Mouse (Mus musculus): ENCODE measurements around the gene Zmynd8. TPM values are rescaled to one million over a fixed set of nuclear protein-coding genes. Genes with fewer than 3 reads are reported as not detected.
"Not testable (repeated sequence)": the region's sequence is repeated elsewhere in the genome, so short reads cannot be mapped to it uniquely, and the experiment has no call there.

The Zmynd8 gene
- polyA plus RNA-seq, 1 experiment: 20.7 TPM

DNA sequence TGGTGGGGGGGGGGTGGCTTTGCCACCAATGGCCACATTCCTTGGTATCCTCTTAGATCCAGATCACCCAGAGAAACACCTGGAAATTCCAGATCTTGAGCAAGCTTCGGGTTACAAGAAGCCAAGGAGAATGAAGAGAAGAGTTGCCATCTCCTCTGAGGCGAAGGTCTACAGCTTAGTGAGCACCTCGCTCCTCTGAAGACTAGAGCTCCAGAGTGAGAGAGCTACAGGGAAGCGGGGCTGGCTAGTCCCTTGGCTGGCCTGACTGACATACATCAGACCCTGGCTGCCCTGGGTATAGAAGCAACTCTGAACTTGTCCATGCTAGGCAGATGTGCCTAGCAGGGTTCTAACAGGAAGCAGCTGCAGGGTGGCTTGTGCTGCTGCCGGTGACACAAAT, 89.7 kb downstream of the Zmynd8 start:
- Histone ChIP-seq H3K36me3 (ENCODE audit: control insufficient read depth, insufficient read depth) (peaks cover 41% of the 10 kb centered on the region), H3K27me3 (ENCODE audit: control insufficient read depth, insufficient read depth, insufficient read length) (no peaks in the 10 kb centered on the region), H3K4me3 (ENCODE audit: insufficient read depth, poor library complexity, severe bottlenecking) (no peak overlapping the region), H3K79me3 (ENCODE audit: low read depth) (no peaks in the 10 kb centered on the region), H3K79me2 (ENCODE audit: control insufficient read depth, insufficient read depth) (no peaks in the 10 kb centered on the region), H3ac (ENCODE audit: control insufficient read depth, insufficient read length, low read depth) (no peak overlapping the region)
- no peak for TF ChIP-seq CTCF (IDR thresholded peaks at IDR 0.05; ENCODE audit: control insufficient read depth, insufficient read depth, insufficient read length)
- no peak for TF ChIP-seq USF1 (IDR thresholded peaks at IDR 0.05; ENCODE audit: low read depth)
- TF ChIP-seq MYOD1 (IDR thresholded peaks at IDR 0.05; ENCODE audit: control insufficient read depth, insufficient read length, low read depth): no peak
- TF ChIP-seq MYOG (IDR thresholded peaks at IDR 0.05; ENCODE audit: control insufficient read depth, extremely low read depth, insufficient read length): no peak
- no peak for TF ChIP-seq MAX (IDR thresholded peaks at IDR 0.05)
- TF ChIP-seq FOSL1 (IDR thresholded peaks at IDR 0.05; ENCODE audit: insufficient read depth, low read length, poor library complexity, severe bottlenecking): no peak
- no peak for TF ChIP-seq CEBPB (IDR thresholded peaks at IDR 0.05; ENCODE audit: low read depth)

DNA sequence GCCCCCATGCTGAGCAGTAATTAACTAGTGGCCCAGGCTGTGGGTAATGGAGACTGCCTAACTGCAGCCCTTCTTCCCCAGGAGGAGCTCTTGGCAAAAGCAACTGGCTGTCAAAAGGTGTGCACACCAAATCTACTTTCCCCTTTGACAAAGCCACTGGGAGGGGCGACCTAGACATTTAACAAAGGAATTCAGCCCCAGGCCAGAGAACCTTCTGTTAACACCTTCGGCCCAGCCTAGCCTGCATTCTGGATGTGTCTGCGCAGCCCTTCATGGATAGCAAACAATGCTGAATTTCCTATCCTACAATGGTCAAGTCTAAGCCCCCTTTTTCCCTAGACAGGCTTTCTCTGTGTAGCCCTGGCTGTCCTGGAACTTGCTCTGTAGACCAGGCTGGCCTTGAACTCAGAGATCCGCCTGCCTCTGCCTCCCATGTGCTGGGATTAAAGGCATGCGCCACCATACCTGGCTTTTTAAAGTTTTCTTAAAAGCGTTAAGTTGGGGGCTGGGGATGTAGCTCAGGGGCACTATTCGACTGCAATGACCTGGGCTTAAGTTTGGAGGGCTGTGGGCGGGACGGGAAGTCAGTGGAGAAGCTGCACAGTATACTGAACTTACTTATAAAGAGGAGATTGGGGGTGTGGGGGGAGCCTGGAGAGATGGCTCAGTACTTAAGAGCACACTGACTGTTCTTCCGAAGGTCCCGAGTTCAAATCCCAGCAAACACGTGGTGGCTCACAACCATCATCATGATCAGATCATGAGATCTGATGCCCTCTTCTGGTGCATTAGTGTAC, 90.4 kb downstream of the Zmynd8 start:
- no peak overlapping the region for H3ac ChIP-seq (ENCODE audit: control insufficient read depth, insufficient read length, low read depth)
- H3K27me3 ChIP-seq (ENCODE audit: control insufficient read depth, insufficient read depth, insufficient read length): no peaks in the 10 kb centered on the region
- TF ChIP-seq FOSL1 (IDR thresholded peaks at IDR 0.05; ENCODE audit: insufficient read depth, low read length, poor library complexity, severe bottlenecking) (no peak), CEBPB (IDR thresholded peaks at IDR 0.05; ENCODE audit: low read depth) (no peak), USF1 (IDR thresholded peaks at IDR 0.05; ENCODE audit: low read depth) (no peak), MYOG (IDR thresholded peaks at IDR 0.05; ENCODE audit: control insufficient read depth, extremely low read depth, insufficient read length) (no peak), MAX (IDR thresholded peaks at IDR 0.05) (no peak), MYOD1 (IDR thresholded peaks at IDR 0.05; ENCODE audit: control insufficient read depth, insufficient read length, low read depth) (no peak), CTCF (IDR thresholded peaks at IDR 0.05; ENCODE audit: control insufficient read depth, insufficient read depth, insufficient read length) (no peak)
- H3K79me2 ChIP-seq (ENCODE audit: control insufficient read depth, insufficient read depth): no peaks in the 10 kb centered on the region
- H3K36me3 ChIP-seq (ENCODE audit: control insufficient read depth, insufficient read depth): peaks cover 38% of the 10 kb centered on the region
- no peaks in the 10 kb centered on the region for H3K79me3 ChIP-seq (ENCODE audit: low read depth)
- no peak overlapping the region for H3K4me3 ChIP-seq (ENCODE audit: insufficient read depth, poor library complexity, severe bottlenecking)

DNA sequence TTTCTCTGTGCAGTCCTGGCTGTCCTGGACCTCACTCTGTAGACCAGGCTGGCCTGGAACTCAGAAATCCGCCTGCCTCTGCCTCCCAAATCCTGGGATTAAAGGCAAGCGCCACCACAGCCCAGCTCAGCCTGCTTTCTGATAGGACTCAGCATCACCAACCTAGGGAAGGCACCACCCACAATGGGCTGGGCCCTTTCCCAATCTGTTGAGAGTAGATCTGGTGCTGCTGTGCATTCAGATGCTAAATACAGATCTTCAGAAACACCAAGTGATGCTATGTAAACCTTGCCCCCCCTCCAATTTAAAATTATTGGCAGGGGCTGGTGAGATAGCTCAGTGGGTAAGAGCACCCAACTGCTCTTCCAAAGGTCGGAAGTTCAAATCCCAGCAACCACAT, 98.6 kb downstream of the Zmynd8 start:
- H3K36me3 ChIP-seq (ENCODE audit: control insufficient read depth, insufficient read depth): peaks cover 32% of the 10 kb centered on the region

DNA sequence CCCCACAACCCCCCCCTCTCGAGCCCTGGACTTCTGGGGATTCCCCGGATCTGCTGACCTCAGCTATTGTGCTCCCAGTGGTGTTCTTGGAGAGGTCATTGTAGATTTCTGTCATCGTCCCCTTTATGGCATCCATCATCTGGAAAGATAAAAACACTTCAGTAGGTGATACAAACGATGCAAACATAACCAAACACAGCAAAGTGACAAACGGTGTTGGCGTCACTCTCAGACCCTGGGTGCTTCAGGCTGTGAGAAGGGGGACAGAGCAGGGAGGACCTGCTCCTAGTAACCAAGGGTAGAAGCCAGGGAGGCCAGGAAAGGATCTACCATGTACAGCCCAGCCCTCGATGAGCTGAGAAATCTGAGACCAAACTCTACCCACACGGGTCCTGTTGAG, 100.9 kb downstream of the Zmynd8 start:
- Histone ChIP-seq H3ac (ENCODE audit: control insufficient read depth, insufficient read length, low read depth) (no peak overlapping the region), H3K36me3 (ENCODE audit: control insufficient read depth, insufficient read depth) (peaks cover 49% of the 10 kb centered on the region), H3K79me3 (ENCODE audit: low read depth) (peaks cover 2% of the 10 kb centered on the region), H3K27me3 (ENCODE audit: control insufficient read depth, insufficient read depth, insufficient read length) (no peaks in the 10 kb centered on the region), H3K4me3 (ENCODE audit: insufficient read depth, poor library complexity, severe bottlenecking) (no peak overlapping the region), H3K79me2 (ENCODE audit: control insufficient read depth, insufficient read depth) (no peaks in the 10 kb centered on the region)
- TF ChIP-seq MYOG (IDR thresholded peaks at IDR 0.05; ENCODE audit: control insufficient read depth, extremely low read depth, insufficient read length): no peak
- TF ChIP-seq USF1 (IDR thresholded peaks at IDR 0.05; ENCODE audit: low read depth): no peak
- TF ChIP-seq MYOD1 (IDR thresholded peaks at IDR 0.05; ENCODE audit: control insufficient read depth, insufficient read length, low read depth): no peak
- TF ChIP-seq CTCF (IDR thresholded peaks at IDR 0.05; ENCODE audit: control insufficient read depth, insufficient read depth, insufficient read length): no peak
- no peak for TF ChIP-seq FOSL1 (IDR thresholded peaks at IDR 0.05; ENCODE audit: insufficient read depth, low read length, poor library complexity, severe bottlenecking)
- TF ChIP-seq MAX (IDR thresholded peaks at IDR 0.05): no peak
- TF ChIP-seq CEBPB (IDR thresholded peaks at IDR 0.05; ENCODE audit: low read depth): no peak

More for the DNA sequence above, 98.6 kb downstream of the Zmynd8 start:
- not testable (repeated sequence) for H3K79me3 ChIP-seq (ENCODE audit: low read depth); H3K79me2 ChIP-seq (ENCODE audit: control insufficient read depth, insufficient read depth); H3K4me3 ChIP-seq (ENCODE audit: insufficient read depth, poor library complexity, severe bottlenecking); H3ac ChIP-seq (ENCODE audit: control insufficient read depth, insufficient read length, low read depth); H3K27me3 ChIP-seq (ENCODE audit: control insufficient read depth, insufficient read depth, insufficient read length)

DNA sequence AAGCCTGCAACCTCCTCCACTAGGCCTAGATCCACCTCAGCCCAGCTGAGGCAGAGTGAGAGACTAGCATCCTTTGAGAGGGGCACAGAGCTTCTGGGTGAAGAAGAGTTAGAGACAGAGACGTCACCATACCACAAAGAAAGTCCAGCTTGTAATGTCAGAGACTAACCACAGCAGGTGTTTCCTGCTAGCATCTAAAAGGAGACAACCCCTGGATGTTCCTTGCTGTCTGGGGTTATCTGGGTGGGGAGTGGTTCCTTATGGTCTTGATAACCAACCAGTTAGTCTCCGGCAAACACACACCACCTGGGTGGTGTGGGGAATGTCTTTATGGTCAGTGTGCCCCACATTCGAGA, 105.6 kb downstream of the Zmynd8 start:
- Histone ChIP-seq H3K27me3 (ENCODE audit: control insufficient read depth, insufficient read depth, insufficient read length) (no peaks in the 10 kb centered on the region), H3K79me2 (ENCODE audit: control insufficient read depth, insufficient read depth) (no peaks in the 10 kb centered on the region), H3K79me3 (ENCODE audit: low read depth) (no peaks in the 10 kb centered on the region), H3K4me3 (ENCODE audit: insufficient read depth, poor library complexity, severe bottlenecking) (no peak overlapping the region), H3ac (ENCODE audit: control insufficient read depth, insufficient read length, low read depth) (no peak overlapping the region), H3K36me3 (ENCODE audit: control insufficient read depth, insufficient read depth) (peaks cover 73% of the 10 kb centered on the region)
- TF ChIP-seq CEBPB (IDR thresholded peaks at IDR 0.05; ENCODE audit: low read depth) (no peak), MYOG (IDR thresholded peaks at IDR 0.05; ENCODE audit: control insufficient read depth, extremely low read depth, insufficient read length) (no peak), MYOD1 (IDR thresholded peaks at IDR 0.05; ENCODE audit: control insufficient read depth, insufficient read length, low read depth) (no peak), CTCF (IDR thresholded peaks at IDR 0.05; ENCODE audit: control insufficient read depth, insufficient read depth, insufficient read length) (no peak), FOSL1 (IDR thresholded peaks at IDR 0.05; ENCODE audit: insufficient read depth, low read length, poor library complexity, severe bottlenecking) (no peak), USF1 (IDR thresholded peaks at IDR 0.05; ENCODE audit: low read depth) (no peak), MAX (IDR thresholded peaks at IDR 0.05) (no peak)
